16 mouse cellular contexts compared by ENCODE assay signal in the genomic region with DNA sequence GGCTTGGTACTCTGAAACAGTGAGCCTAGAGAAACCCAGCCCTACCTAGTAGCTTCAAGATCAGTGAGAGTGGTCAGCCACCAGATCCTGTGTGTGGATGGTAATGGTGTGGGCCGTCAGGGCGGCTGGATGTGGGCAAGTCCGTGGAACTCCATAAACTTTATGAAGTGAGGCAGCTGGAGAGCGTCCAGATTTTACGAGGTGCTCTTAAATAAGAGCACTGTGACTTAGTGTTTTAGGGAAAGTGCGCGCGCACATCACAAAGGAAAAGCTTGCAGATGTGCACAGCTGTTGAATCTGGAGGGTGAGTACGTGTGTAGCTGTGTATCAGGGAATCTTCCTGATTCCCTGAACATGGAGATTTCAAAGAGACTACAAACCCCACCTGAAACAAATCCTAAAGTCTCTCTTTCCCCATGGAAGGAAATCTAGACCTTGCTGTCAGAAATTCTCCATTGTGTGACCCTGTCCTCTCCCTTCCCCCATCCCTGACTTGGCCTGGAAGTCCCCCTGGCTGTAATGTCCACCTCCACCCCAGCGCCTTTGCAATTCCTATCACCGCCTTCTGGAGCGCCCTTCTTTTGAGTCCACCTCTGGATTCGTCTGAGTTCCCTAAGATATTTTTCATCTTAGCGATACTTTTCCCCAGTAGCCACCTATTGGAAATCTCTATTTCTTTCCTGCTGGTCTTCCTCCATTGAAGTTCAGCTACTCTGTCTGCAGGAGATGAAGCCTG.
DNase-seq lines count a peak whose midpoint lies in the region; ATAC-seq and TF ChIP-seq lines count a peak whose summit lies in the region.
"Had no signal": no experiment of that assay in that cellular context is flagged by ENCODE, and none has a peak within 500 bp of the region (broad histone marks: within the 10 kb centered on the region; RNA-seq: fewer than 3 reads in every experiment).

No protein-coding gene starts in this region.

- no peak overlapping the region for H3K4me3 ChIP-seq in lung, embryonic 14.5 days (ENCODE audit: low read depth, low read length)
- H3K4me3 ChIP-seq in forebrain, embryonic 12.5 days (replicated peaks): no peak overlapping the region
- H3K4me3 ChIP-seq: embryonic facial prominence, embryonic 15.5 days; forebrain, embryonic 15.5 days; heart, embryonic 12.5 days; hindbrain, embryonic 13.5 days had no signal

- peak; percentile 61 for ATAC-seq in lung, embryonic 14.5 days (ENCODE audit: insufficient read depth)
- no peak for ATAC-seq in forebrain, embryonic 12.5 days (ENCODE audit: low FRiP score)
- no peak for ATAC-seq in megakaryocyte progenitor cell, adult 5-6 weeks (replicated peaks; ENCODE audit: poor library complexity)
- ATAC-seq: forebrain, embryonic 15.5 days had no signal

- no peaks in the 10 kb centered on the region for H3K36me3 ChIP-seq in lung, embryonic 14.5 days (ENCODE audit: insufficient read depth)
- no peaks in the 10 kb centered on the region for H3K36me3 ChIP-seq in forebrain, embryonic 12.5 days (replicated peaks)
- H3K36me3 ChIP-seq: embryonic facial prominence, embryonic 15.5 days; forebrain, embryonic 15.5 days; heart, embryonic 12.5 days; hindbrain, embryonic 13.5 days had no signal

- WGBS in lung, embryonic 14.5 days: 48% methylated on average over 14 of the region's 14 CpGs
- 83% methylated on average over 14 of the region's 14 CpGs for WGBS in forebrain, embryonic 12.5 days

- no peaks in the 10 kb centered on the region for H3K9me3 ChIP-seq in lung, embryonic 14.5 days (ENCODE audit: low read depth, low read length)
- no peaks in the 10 kb centered on the region for H3K9me3 ChIP-seq in forebrain, embryonic 12.5 days
- H3K9me3 ChIP-seq: embryonic facial prominence, embryonic 15.5 days; forebrain, embryonic 15.5 days; heart, embryonic 12.5 days; hindbrain, embryonic 13.5 days had no signal

- no peaks in the 10 kb centered on the region for H3K27me3 ChIP-seq in lung, embryonic 14.5 days (ENCODE audit: insufficient read depth, low read length)
- H3K27me3 ChIP-seq in forebrain, embryonic 12.5 days: no peaks in the 10 kb centered on the region
- H3K27me3 ChIP-seq: embryonic facial prominence, embryonic 15.5 days; forebrain, embryonic 15.5 days; heart, embryonic 12.5 days had no signal

- TF ChIP-seq CTCF in lung, embryonic 14.5 days (IDR thresholded peaks at IDR 0.05; ENCODE audit: low read depth): no peak

- H3K4me1 ChIP-seq in lung, embryonic 14.5 days (ENCODE audit: insufficient read depth): no peaks in the 10 kb centered on the region
- H3K4me1 ChIP-seq in forebrain, embryonic 12.5 days: 0 out of 2 replicates have a peak, but pooled peaks cover 4% of the 10 kb centered on the region
- H3K4me1 ChIP-seq: forebrain, embryonic 15.5 days; heart, embryonic 12.5 days had no signal

- H3K4me2 ChIP-seq in lung, embryonic 14.5 days: no peak overlapping the region
- no peak overlapping the region for H3K4me2 ChIP-seq in forebrain, embryonic 12.5 days
- H3K4me2 ChIP-seq: embryonic facial prominence, embryonic 15.5 days; forebrain, embryonic 15.5 days; heart, embryonic 12.5 days; hindbrain, embryonic 13.5 days had no signal

- peak; percentile 37 for DNase-seq in embryo, embryonic 11.5 days (ENCODE audit: low read depth, low spot score)
- no peak for DNase-seq in embryo, embryonic 10 days (ENCODE audit: low spot score)
- peak; percentile 81 for DNase-seq in lung, embryonic 14.5 days
- DNase-seq in lung, postnatal 36 days: no peak
- DNase-seq in forelimb bud, embryonic 11.5 days (ENCODE audit: low read depth, low spot score): peak; percentile 87
- peak; percentile 51 for DNase-seq in lung, postnatal 10 days
- DNase-seq: adrenal gland, adult 8-10 months; cerebellum, postnatal 25 days; gastrocnemius, postnatal 25 days; right cerebral cortex, postnatal 4 days had no signal

- H3K9ac ChIP-seq in lung, embryonic 14.5 days: no peak overlapping the region
- H3K9ac ChIP-seq in forebrain, embryonic 12.5 days: no peak overlapping the region
- H3K9ac ChIP-seq: embryonic facial prominence, embryonic 15.5 days; forebrain, embryonic 15.5 days; heart, embryonic 12.5 days; hindbrain, embryonic 13.5 days had no signal

- no peak overlapping the region for H3K27ac ChIP-seq in lung, embryonic 14.5 days (ENCODE audit: low read depth)
- H3K27ac ChIP-seq in forebrain, embryonic 12.5 days: no peak overlapping the region
- H3K27ac ChIP-seq: embryonic facial prominence, embryonic 15.5 days; forebrain, embryonic 15.5 days; hindbrain, embryonic 13.5 days had no signal

Comparison
In these comparisons a context has a peak if more than half of its experiments do, and no peak if none do; other contexts are left out.
1. DNase-seq: peak in embryo, embryonic 11.5 days (single experiment), lung, embryonic 14.5 days (single experiment), forelimb bud, embryonic 11.5 days (single experiment) and lung, postnatal 10 days (single experiment); none in embryo, embryonic 10 days (single experiment) and lung, postnatal 36 days (single experiment).